Mouse (Mus musculus): ENCODE data around the gene Fut4. TPM values are rescaled to one million over a fixed set of nuclear protein-coding genes. Genes with fewer than 3 reads are reported as not detected.
A peak's percentile ranks its signal among the peaks of the same experiment; 100 is the strongest.

The Fut4 gene
- total RNA-seq, 1 experiment, result 1.4 TPM

GRCm38 (mm10) chr9:14773813-14774212 is 21.6 kb upstream of the Fut4 start:
- no peak overlapping the region for H3K9ac ChIP-seq (ENCODE audit: insufficient read depth, low read depth, low read length, poor library complexity, severe bottlenecking)

DNA sequence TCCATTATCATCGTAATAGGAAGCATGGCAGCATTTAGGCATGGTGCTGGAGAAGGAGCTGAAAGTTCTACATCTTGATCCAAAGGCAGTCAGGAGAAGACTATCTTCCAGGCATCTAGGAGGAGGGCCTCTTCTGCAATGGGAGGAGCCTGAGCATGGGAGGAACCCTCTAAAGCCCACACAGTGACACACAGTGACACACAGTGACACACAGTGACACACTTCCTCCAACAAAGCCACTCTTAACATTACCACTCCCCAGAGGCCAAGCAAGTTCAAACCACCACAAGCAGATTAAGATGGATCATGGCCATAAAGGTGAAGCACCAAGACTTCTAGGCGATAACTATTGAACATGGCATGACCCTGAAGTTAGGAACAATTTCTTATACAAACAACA is 19.9 kb upstream of the Fut4 start:
- no peak for TF ChIP-seq MAFK (IDR thresholded peaks at IDR 0.05; ENCODE audit: insufficient read depth, low read depth, low read length)
- no peaks in the 10 kb centered on the region for H3K36me3 ChIP-seq (ENCODE audit: control insufficient read depth, insufficient read depth, low read length, poor library complexity, severe bottlenecking)
- no peak for DNase-seq (ENCODE audit: low read depth, low spot score)
- H3K4me1 ChIP-seq (ENCODE audit: control insufficient read depth in 2 of 2, insufficient read depth in 2 of 2, low read length in 2 of 2, poor library complexity in 1 of 2), result no peaks in the 10 kb centered on the region; a peak in 1 of 4 replicates
- in situ Hi-C loops (cut with MboI; ENCODE audit: low sequenced_read_pairs in 2 of 2, unreplicated experiment in 2 of 2), result no loop called here
- no peaks in the 10 kb centered on the region for H3K9me3 ChIP-seq (ENCODE audit: control insufficient read depth, insufficient read depth, low read depth, low read length)
- no peak overlapping the region for H3K4me3 ChIP-seq (ENCODE audit: insufficient read depth in 1 of 2, low read depth in 1 of 2, low read length in 2 of 2, poor library complexity in 1 of 2, severe bottlenecking in 1 of 2)
- no peak overlapping the region for H3K9ac ChIP-seq (ENCODE audit: insufficient read depth, low read depth, low read length, poor library complexity, severe bottlenecking)
- no peak overlapping the region for H3K27ac ChIP-seq (ENCODE audit: insufficient read depth, low read depth, low read length, poor library complexity, severe bottlenecking)

More at GRCm38 (mm10) chr9:14773813-14774212, 21.6 kb upstream of the Fut4 start:
- DNase-seq (ENCODE audit: low read depth, low spot score), result no peak
- TF ChIP-seq HCFC1 (IDR thresholded peaks at IDR 0.05; ENCODE audit: borderline replicate concordance, insufficient read depth, low read length), result no peak
- no peak for TF ChIP-seq ZNF384 (IDR thresholded peaks at IDR 0.05; ENCODE audit: low read depth, low read length)
- TF ChIP-seq CHD2 (IDR thresholded peaks at IDR 0.05; ENCODE audit: low read depth, low read length), result no peak
- no peak for TF ChIP-seq MAFK (IDR thresholded peaks at IDR 0.05; ENCODE audit: insufficient read depth, low read depth, low read length)
- TF ChIP-seq ZC3H11A (IDR thresholded peaks at IDR 0.05; ENCODE audit: borderline replicate concordance, low read depth, low read length), result no peak
- peaks cover 0 to 2% of the 10 kb centered on the region in 2 experiments; a peak in 3 of 4 replicates for H3K4me1 ChIP-seq (ENCODE audit: control insufficient read depth in 2 of 2, insufficient read depth in 2 of 2, low read length in 2 of 2, poor library complexity in 1 of 2)
- no peak overlapping the region for H3K4me3 ChIP-seq (ENCODE audit: insufficient read depth in 1 of 2, low read depth in 1 of 2, low read length in 2 of 2, poor library complexity in 1 of 2, severe bottlenecking in 1 of 2)
- no peak overlapping the region for H3K27ac ChIP-seq (ENCODE audit: insufficient read depth, low read depth, low read length, poor library complexity, severe bottlenecking)
- H3K9me3 ChIP-seq (ENCODE audit: control insufficient read depth, insufficient read depth, low read depth, low read length), result no peaks in the 10 kb centered on the region
- in situ Hi-C loops (cut with MboI; ENCODE audit: low sequenced_read_pairs in 2 of 2, unreplicated experiment in 2 of 2), result no loop called here
- no peaks in the 10 kb centered on the region for H3K36me3 ChIP-seq (ENCODE audit: control insufficient read depth, insufficient read depth, low read length, poor library complexity, severe bottlenecking)

DNA sequence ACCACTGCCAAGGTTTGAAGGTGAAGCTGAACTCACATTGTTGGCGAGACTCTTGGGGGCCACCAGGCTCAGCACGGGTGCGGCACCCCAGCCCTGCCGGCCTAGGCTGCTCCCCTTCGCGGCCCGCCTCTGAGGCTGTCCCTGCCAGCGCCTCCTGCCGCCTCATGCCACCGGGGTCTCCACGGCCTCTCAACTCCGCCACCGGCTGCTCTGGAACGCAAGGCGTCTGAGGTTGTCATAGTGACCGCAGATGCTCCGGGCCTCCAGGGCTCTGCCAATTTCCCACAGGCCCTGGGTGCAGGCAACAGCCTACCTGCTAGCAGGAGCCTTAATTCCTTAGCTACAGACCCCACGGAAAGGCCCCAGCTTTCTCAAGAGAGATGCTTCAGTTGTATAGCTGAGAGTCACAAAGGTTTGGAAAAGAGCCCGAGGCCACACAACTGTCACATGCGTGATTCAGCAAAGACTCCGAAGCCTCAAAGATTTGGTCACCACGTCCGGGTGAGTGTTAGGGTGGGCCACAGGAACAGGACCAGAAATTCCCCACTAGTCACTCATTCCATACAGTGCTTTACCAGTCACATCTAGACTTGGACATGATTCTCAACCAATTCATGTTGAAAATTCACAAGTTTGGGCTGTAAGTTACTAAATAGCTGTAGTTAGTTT is 18.7 kb upstream of the Fut4 start, which contains the start of gene 1700012B09Rik:
TSS of gene 1700012B09Rik (minus strand) at position 228 of the 669 bp plus-strand sequence.
- in situ Hi-C loops (cut with MboI; ENCODE audit: low sequenced_read_pairs in 2 of 2, unreplicated experiment in 2 of 2), result no loop called here

DNA sequence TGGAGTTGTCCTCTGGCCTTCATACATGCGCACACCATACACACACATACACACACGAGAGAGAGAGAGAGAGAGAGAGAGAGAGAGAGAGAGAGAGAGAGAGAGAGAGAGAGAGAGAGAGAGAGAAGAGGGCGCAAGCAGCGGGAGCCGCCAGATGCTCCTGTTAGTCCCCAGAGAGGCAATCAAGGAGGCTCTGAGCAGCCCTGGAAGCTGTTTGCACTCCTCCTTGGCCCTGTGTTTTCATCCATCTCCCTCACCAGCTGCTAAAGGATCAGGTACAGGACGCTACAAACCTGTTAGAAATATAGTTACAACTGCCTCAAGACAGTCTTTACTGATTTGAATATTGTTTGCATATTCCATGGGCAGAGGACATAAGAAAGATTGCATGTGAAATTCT is 17.6 kb upstream of the Fut4 start:
- Histone ChIP-seq H3K9ac (ENCODE audit: insufficient read depth, low read depth, low read length, poor library complexity, severe bottlenecking) (no peak overlapping the region), H3K27ac (ENCODE audit: insufficient read depth, low read depth, low read length, poor library complexity, severe bottlenecking) (no peak overlapping the region), H3K9me3 (ENCODE audit: control insufficient read depth, insufficient read depth, low read depth, low read length) (no peaks in the 10 kb centered on the region), H3K4me3 (ENCODE audit: insufficient read depth in 1 of 2, low read depth in 1 of 2, low read length in 2 of 2, poor library complexity in 1 of 2, severe bottlenecking in 1 of 2) (no peak overlapping the region), H3K4me1 (ENCODE audit: control insufficient read depth in 2 of 2, insufficient read depth in 2 of 2, low read length in 2 of 2, poor library complexity in 1 of 2) (no peaks in the 10 kb centered on the region; a peak in 1 of 4 replicates), H3K36me3 (ENCODE audit: control insufficient read depth, insufficient read depth, low read length, poor library complexity, severe bottlenecking) (no peaks in the 10 kb centered on the region)
- TF ChIP-seq CHD2 (IDR thresholded peaks at IDR 0.05; ENCODE audit: low read depth, low read length) (no peak), MAFK (IDR thresholded peaks at IDR 0.05; ENCODE audit: insufficient read depth, low read depth, low read length) (no peak), ZNF384 (IDR thresholded peaks at IDR 0.05; ENCODE audit: low read depth, low read length) (no peak), HCFC1 (IDR thresholded peaks at IDR 0.05; ENCODE audit: borderline replicate concordance, insufficient read depth, low read length) (no peak), ZC3H11A (IDR thresholded peaks at IDR 0.05; ENCODE audit: borderline replicate concordance, low read depth, low read length) (no peak)
- DNase-seq (ENCODE audit: low read depth, low spot score), result no peak
- in situ Hi-C loops (cut with MboI; ENCODE audit: low sequenced_read_pairs in 2 of 2, unreplicated experiment in 2 of 2), result no loop called here

More for the DNA sequence above, 18.7 kb upstream of the Fut4 start, which contains the start of gene 1700012B09Rik:
- TF ChIP-seq HCFC1 (IDR thresholded peaks at IDR 0.05; ENCODE audit: borderline replicate concordance, insufficient read depth, low read length), result no peak
- TF ChIP-seq ZNF384 (IDR thresholded peaks at IDR 0.05; ENCODE audit: low read depth, low read length), result no peak
- no peak for TF ChIP-seq CHD2 (IDR thresholded peaks at IDR 0.05; ENCODE audit: low read depth, low read length)
- no peak for TF ChIP-seq MAFK (IDR thresholded peaks at IDR 0.05; ENCODE audit: insufficient read depth, low read depth, low read length)
- TF ChIP-seq ZC3H11A (IDR thresholded peaks at IDR 0.05; ENCODE audit: borderline replicate concordance, low read depth, low read length), result no peak
- Histone ChIP-seq H3K4me3 (ENCODE audit: insufficient read depth in 1 of 2, low read depth in 1 of 2, low read length in 2 of 2, poor library complexity in 1 of 2, severe bottlenecking in 1 of 2) (peak within 1 kb of the TSS in 1 of 2 experiments; percentile 51; a peak in 2 of 4 replicates), H3K9me3 (ENCODE audit: control insufficient read depth, insufficient read depth, low read depth, low read length) (no peaks in the 10 kb centered on the region), H3K9ac (ENCODE audit: insufficient read depth, low read depth, low read length, poor library complexity, severe bottlenecking) (peak within 1 kb of the TSS; percentile 49), H3K4me1 (ENCODE audit: control insufficient read depth in 2 of 2, insufficient read depth in 2 of 2, low read length in 2 of 2, poor library complexity in 1 of 2) (no peaks in the 10 kb centered on the region; a peak in 1 of 4 replicates), H3K27ac (ENCODE audit: insufficient read depth, low read depth, low read length, poor library complexity, severe bottlenecking) (no peak within 1 kb of the TSS), H3K36me3 (ENCODE audit: control insufficient read depth, insufficient read depth, low read length, poor library complexity, severe bottlenecking) (no peaks in the 10 kb centered on the region)
- DNase-seq (ENCODE audit: low read depth, low spot score), result no peak
